Mouse (Mus musculus) myocyte (in vitro differentiated cells): Measurements from ENCODE around the gene Gmds. TPM values are rescaled to one million over a fixed set of nuclear protein-coding genes. Genes with fewer than 3 reads are reported as not detected.

Experiments
- H3K27me3 ChIP-seq: one replicate; pipeline ENCODE4 v1.6.1; 2011; ENCODE audit not compliant: control insufficient read depth, insufficient read depth, insufficient read length
- H3K36me3 ChIP-seq: one replicate; pipeline ENCODE4 v1.6.1; 2011; ENCODE audit not compliant: control insufficient read depth, insufficient read depth
- H3K4me2 ChIP-seq: one replicate; pipeline ENCODE4 v1.6.1; 2011; ENCODE audit warnings: low read depth, control low read depth
- H3K4me3 ChIP-seq: one replicate; pipeline ENCODE4 v1.5.1; 2011; ENCODE audit warnings: mild to moderate bottlenecking, control low read depth, moderate library complexity
- H3K79me2 ChIP-seq: one replicate; pipeline ENCODE4 v1.6.1; 2011; ENCODE audit not compliant: control insufficient read depth, insufficient read depth
- H3ac ChIP-seq: one replicate; pipeline ENCODE4 v1.6.1; 2011; ENCODE audit not compliant: control insufficient read depth, insufficient read length
- CEBPB ChIP-seq: IDR thresholded peaks from 2 replicates; pipeline ENCODE4 v1.6.1; 2011; ENCODE audit warnings: mild to moderate bottlenecking, moderate library complexity; ENCODE audit not compliant: poor library complexity, insufficient read depth, severe bottlenecking
- E2F4 ChIP-seq: IDR thresholded peaks from one replicate; pipeline ENCODE4 v1.6.1; 2011; ENCODE audit warnings: mild to moderate bottlenecking, control low read depth, moderate library complexity; ENCODE audit not compliant: insufficient read depth
- MAX ChIP-seq: IDR thresholded peaks from one replicate; pipeline ENCODE4 v1.6.1; 2011; ENCODE audit warnings: low read depth, mild to moderate bottlenecking, control low read depth
- MYOD1 ChIP-seq, 3 experiments: IDR thresholded peaks; one replicate each; pipeline ENCODE4 v1.6.1; 2011; ENCODE audit warnings: control low read depth in 2 of 3, low read depth in 2 of 3, mild to moderate bottlenecking in 2 of 3, moderate library complexity in 1 of 3; ENCODE audit not compliant: insufficient read length in 2 of 3, control insufficient read depth in 1 of 3
- MYOG ChIP-seq, 3 experiments: IDR thresholded peaks; one replicate each; pipeline ENCODE4 v1.6.1; 2011; ENCODE audit warnings: control low read depth in 2 of 3, low read depth in 2 of 3, mild to moderate bottlenecking in 2 of 3; ENCODE audit not compliant: insufficient read length in 2 of 3, control insufficient read depth in 1 of 3, insufficient read depth in 1 of 3
- POLR2A ChIP-seq: IDR thresholded peaks from one replicate; pipeline ENCODE4 v1.6.1; 2011; ENCODE audit warnings: low read depth, mild to moderate bottlenecking, control low read depth, moderate library complexity; ENCODE audit not compliant: insufficient read length
- POLR2AphosphoS2 ChIP-seq: IDR thresholded peaks from one replicate; pipeline ENCODE4 v1.6.1; 2011; ENCODE audit warnings: low read depth, control low read depth; ENCODE audit not compliant: insufficient read length
- REST ChIP-seq: IDR thresholded peaks from one replicate; pipeline ENCODE4 v1.6.1; 2011; ENCODE audit warnings: mild to moderate bottlenecking, control low read depth, moderate library complexity; ENCODE audit not compliant: insufficient read depth, insufficient read length
- SRF ChIP-seq: IDR thresholded peaks from one replicate; pipeline ENCODE4 v1.6.1; 2011; ENCODE audit warnings: low read depth; ENCODE audit not compliant: control insufficient read depth, insufficient read length
- TCF12 ChIP-seq: IDR thresholded peaks from one replicate; pipeline ENCODE4 v1.6.1; 2011; ENCODE audit warnings: mild to moderate bottlenecking, control low read depth; ENCODE audit not compliant: poor library complexity, insufficient read depth, severe bottlenecking
- TCF3 ChIP-seq: IDR thresholded peaks from one replicate; pipeline ENCODE4 v1.6.1; 2011; ENCODE audit warnings: low read depth, control low read depth; ENCODE audit not compliant: insufficient read length
- USF1 ChIP-seq: IDR thresholded peaks from one replicate; pipeline ENCODE4 v1.6.1; 2011; ENCODE audit warnings: low read depth, mild to moderate bottlenecking, control low read depth, moderate library complexity
- polyA plus RNA-seq: library from polyadenylated mRNA; unstranded; fragments of >200 nt; fragmentation: generic; extraction: Trizol; gene quantifications from one replicate; pipeline ENCODE4 v1.2.1, GENCODE M21; 2012; ENCODE audit warnings: missing spikeins

Gene Gmds
- 13.1 TPM for polyA plus RNA-seq

DNA sequence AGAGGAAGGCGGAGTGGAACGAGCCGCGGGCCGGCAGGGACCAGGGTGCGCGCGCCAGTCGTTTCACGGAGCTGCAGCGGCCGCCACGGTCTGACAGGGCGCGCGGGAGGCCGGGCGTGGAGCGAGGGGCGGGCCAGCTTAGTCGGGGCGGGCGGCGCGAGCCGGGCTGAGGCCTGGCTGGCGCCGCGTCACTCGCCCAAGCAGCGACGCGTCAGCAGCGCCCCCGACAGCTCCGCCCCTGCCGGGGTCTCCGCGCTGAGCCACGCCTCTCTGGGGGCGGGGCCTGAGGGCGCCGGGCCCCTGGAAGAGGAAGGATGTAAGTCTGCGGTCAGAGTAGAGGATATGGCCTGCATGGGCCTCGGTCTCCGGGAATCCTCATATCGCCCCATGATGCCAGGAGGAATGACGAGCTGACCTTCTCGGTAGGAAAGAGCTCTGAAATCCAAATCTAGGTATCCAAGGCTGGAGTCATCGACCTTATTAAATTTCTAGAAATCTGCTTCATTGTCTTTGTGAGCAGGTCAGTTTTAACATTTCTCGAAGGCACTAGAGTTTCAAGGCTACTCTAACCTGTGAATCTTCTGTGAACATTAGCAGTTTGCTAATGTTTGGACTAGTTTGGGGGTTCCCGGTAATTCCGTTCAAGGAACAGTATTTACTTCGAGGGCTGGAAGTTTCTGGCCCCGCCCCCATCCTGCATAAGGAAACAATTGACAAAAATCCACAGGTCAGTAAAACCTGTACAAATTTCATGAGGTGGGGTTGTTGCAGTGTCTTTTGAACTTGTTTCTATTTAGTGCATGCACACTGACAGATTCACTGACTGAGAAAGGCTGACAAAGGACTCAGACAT is at the start of gene Gmds:
Gmds (minus strand) TSS at position 228 of the 853 bp plus-strand sequence.
- H3K27me3 ChIP-seq: no peaks in the 10 kb centered on the region
- H3K4me2 ChIP-seq: peak within 1 kb of the TSS; percentile 83
- TF ChIP-seq POLR2A (peak; percentile 70), POLR2AphosphoS2 (peak; percentile 71), USF1 (no peak)
- peak within 1 kb of the TSS; percentile 73 for H3ac ChIP-seq
- H3K36me3 ChIP-seq: no peaks in the 10 kb centered on the region
- H3K4me3 ChIP-seq: peak within 1 kb of the TSS; percentile 38
- no peaks in the 10 kb centered on the region for H3K79me2 ChIP-seq

DNA sequence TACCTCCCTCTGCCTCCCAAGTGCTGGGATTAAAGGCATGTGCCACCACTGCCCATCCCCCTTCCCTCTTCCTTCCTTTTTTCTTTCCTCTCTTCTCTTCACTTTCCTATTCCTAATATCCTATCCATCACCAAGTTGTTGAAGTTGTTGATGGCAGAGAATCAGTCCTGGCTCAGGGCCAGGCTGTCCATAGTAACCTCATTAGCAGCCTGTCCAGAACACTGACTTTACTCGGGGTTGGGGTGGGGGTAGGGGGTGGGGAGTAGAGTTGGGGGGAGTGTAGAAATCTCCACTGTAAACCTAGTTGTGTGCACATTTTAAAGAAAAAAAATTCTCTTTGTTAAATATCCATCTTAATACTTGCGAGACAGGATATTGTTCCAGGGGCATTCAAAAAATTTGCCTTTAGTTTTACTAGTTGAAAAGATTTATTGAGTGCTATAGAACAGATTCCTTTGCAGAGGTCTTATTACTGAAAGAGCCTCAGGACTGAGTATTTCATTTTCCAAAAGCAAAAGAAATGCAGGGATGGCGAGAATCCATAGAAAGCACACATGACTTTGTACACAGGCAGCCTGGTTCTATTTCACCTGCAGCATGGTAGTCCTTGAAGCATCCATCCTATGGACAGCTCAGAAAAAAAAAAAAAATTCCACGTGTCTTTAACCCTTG is 47.0 kb upstream of the Gmds start:
- no peaks in the 10 kb centered on the region for H3K36me3 ChIP-seq
- no peak overlapping the region for H3K4me2 ChIP-seq
- no peak overlapping the region for H3K4me3 ChIP-seq
- H3K79me2 ChIP-seq: no peaks in the 10 kb centered on the region
- no peak overlapping the region for H3ac ChIP-seq
- H3K27me3 ChIP-seq: no peaks in the 10 kb centered on the region
- no peak for TF ChIP-seq TCF3

DNA sequence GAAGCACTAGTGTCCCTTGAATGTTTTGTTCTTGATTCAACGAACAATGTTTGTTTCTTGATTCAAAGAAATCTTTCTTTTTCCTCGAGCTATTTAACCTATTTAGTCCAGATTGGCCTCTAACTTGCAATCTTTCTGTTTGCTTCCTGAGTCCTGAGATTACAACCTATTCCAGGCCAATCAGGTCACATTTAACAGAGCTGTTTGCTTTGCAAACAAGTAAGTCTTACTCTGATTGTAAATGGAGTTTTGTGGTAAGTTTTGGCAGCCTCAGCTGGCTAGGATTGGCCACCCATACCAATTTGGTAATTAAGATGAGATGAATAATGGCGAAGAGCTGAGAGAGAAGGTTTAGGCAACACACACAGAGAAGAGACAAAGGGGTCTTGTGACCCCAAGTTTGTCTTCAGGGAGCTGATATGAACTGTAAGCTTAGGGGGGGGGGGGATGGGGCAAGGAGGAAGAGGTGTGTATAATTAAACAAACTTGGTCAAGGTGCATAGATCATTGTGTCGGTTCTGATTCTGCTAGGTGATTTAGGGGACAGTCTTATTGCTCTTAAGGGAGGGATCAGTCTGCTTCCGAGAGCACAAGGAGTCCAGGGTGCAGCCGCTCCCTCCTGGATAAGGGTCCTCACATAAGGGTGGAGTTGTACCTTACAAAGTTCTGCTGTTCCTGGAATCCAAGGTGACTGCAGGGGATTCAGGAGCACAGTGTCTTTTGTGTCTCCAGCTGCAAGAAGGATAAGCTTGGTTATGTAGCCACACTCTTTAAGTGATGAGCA is 43.9 kb upstream of the Gmds start:
- TF ChIP-seq CEBPB: no peak
- TF ChIP-seq MYOD1 (IDR thresholded peaks at IDR 0.05; ENCODE audit: control insufficient read depth in 1 of 3, insufficient read length in 2 of 3, low read depth in 2 of 3): no peak
- TF ChIP-seq REST: no peak
- no peak for TF ChIP-seq MYOG (IDR thresholded peaks at IDR 0.05; ENCODE audit: control insufficient read depth in 1 of 3, insufficient read depth in 1 of 3, insufficient read length in 2 of 3, low read depth in 2 of 3)
- TF ChIP-seq E2F4: no peak
- TF ChIP-seq TCF12: no peak
- no peak for TF ChIP-seq POLR2AphosphoS2
- no peak for TF ChIP-seq POLR2A
- TF ChIP-seq MAX: no peak
- TF ChIP-seq USF1: no peak
- no peak for TF ChIP-seq TCF3
- TF ChIP-seq SRF: no peak
- no peaks in the 10 kb centered on the region for H3K36me3 ChIP-seq
- H3K27me3 ChIP-seq: no peaks in the 10 kb centered on the region
- no peak overlapping the region for H3K4me2 ChIP-seq
- no peak overlapping the region for H3ac ChIP-seq
- no peaks in the 10 kb centered on the region for H3K79me2 ChIP-seq
- no peak overlapping the region for H3K4me3 ChIP-seq

DNA sequence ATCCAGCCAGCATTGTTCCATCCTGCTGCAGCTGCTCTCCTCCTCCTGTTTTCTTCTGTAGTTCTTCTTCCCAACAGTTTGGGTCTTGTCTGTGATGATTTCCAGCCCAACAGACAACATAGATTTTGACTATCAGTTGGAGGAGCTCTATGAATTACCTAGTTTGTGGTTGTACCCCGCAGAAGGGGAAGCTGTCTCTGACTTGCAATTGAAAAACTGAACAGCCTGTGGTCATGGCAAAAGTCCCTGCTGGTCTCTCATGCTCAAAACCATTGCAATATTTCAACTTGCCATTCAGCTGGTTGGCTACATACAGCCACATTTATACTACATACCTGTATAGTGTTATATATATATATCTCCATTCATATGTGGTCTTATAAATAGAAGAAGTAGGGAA is 40.1 kb upstream of the Gmds start:
- H3K36me3 ChIP-seq: no peaks in the 10 kb centered on the region
- no peak overlapping the region for H3ac ChIP-seq
- no peaks in the 10 kb centered on the region for H3K79me2 ChIP-seq
- TF ChIP-seq SRF (no peak), TCF3 (no peak), MYOG (IDR thresholded peaks at IDR 0.05; ENCODE audit: control insufficient read depth in 1 of 3, insufficient read depth in 1 of 3, insufficient read length in 2 of 3, low read depth in 2 of 3) (no peak), MAX (no peak), E2F4 (no peak), USF1 (no peak), REST (no peak), POLR2A (no peak), TCF12 (no peak), POLR2AphosphoS2 (no peak), MYOD1 (IDR thresholded peaks at IDR 0.05; ENCODE audit: control insufficient read depth in 1 of 3, insufficient read length in 2 of 3, low read depth in 2 of 3) (no peak), CEBPB (no peak)
- no peak overlapping the region for H3K4me3 ChIP-seq
- no peak overlapping the region for H3K4me2 ChIP-seq
- H3K27me3 ChIP-seq: no peaks in the 10 kb centered on the region

DNA sequence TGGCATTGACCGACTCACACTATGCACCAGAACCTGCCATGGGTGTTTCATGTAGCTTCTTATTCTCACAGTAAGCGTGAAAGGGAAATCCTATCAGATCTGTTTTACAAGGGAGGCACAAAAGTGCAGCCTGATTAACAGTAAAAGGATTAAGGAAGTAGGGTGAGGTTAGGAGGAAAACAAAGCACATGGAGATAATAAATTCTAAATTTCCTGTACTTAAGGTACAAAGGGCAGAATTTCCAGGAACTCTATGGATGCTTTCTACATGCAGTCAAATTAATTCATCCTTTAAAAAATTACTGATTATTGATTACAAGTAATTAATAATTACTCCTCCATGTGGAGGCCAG is 34.0 kb upstream of the Gmds start:
- Histone ChIP-seq H3ac (no peak overlapping the region), H3K4me3 (no peak overlapping the region), H3K4me2 (no peak overlapping the region), H3K27me3 (no peaks in the 10 kb centered on the region), H3K79me2 (no peaks in the 10 kb centered on the region), H3K36me3 (no peaks in the 10 kb centered on the region)
- TF ChIP-seq POLR2AphosphoS2 (no peak), MYOG (IDR thresholded peaks at IDR 0.05; ENCODE audit: control insufficient read depth in 1 of 3, insufficient read depth in 1 of 3, insufficient read length in 2 of 3, low read depth in 2 of 3) (no peak), MYOD1 (IDR thresholded peaks at IDR 0.05; ENCODE audit: control insufficient read depth in 1 of 3, insufficient read length in 2 of 3, low read depth in 2 of 3) (no peak), TCF12 (no peak), MAX (no peak), REST (no peak), TCF3 (no peak), E2F4 (no peak), POLR2A (no peak), USF1 (no peak), CEBPB (no peak), SRF (no peak)
